Mouse (Mus musculus) limb, embryonic 13.5 days (tissue): Measurements from ENCODE around the gene Boc. TPM values are rescaled to one million over a fixed set of nuclear protein-coding genes. Genes with fewer than 3 reads are reported as not detected.

Source experiments
- ATAC-seq: fragments of 200-750 bp; cut with Nextera tagmentation; 2 replicates; pipeline ENCODE4 v1.8.0; 2017; ENCODE audit warnings: low read depth, moderate number of reproducible peaks, moderate TSS enrichment; ENCODE audit not compliant: low FRiP score
- H3K27ac ChIP-seq: fragments of 300-500 bp; sonication (generic); 2 replicates; pipeline ENCODE4 v1.5.1; 2015; ENCODE audit warnings: inconsistent platforms, mild to moderate bottlenecking, moderate library complexity
- H3K27me3 ChIP-seq: fragments of 300-500 bp; sonication (generic); 2 replicates; pipeline ENCODE4 v1.6.1; 2015; ENCODE audit warnings: mild to moderate bottlenecking, inconsistent platforms
- H3K36me3 ChIP-seq: fragments of 300-500 bp; sonication (generic); 2 replicates; pipeline ENCODE4 v1.6.1; 2015; ENCODE audit warnings: inconsistent platforms, mild to moderate bottlenecking, moderate library complexity
- H3K4me1 ChIP-seq: fragments of 300-500 bp; sonication (generic); 2 replicates; pipeline ENCODE4 v1.6.1; 2015; ENCODE audit warnings: inconsistent platforms
- H3K4me2 ChIP-seq: fragments of 300-500 bp; sonication (generic); replicated peaks from 2 replicates; pipeline ENCODE4 v1.6.1; 2015; ENCODE audit warnings: inconsistent platforms, mild to moderate bottlenecking, moderate library complexity
- H3K4me3 ChIP-seq: fragments of 300-500 bp; sonication (generic); 2 replicates; pipeline ENCODE4 v1.5.1; 2015; ENCODE audit warnings: moderate library complexity, mild to moderate bottlenecking, inconsistent platforms
- H3K9ac ChIP-seq: fragments of 300-500 bp; sonication (generic); 2 replicates; pipeline ENCODE4 v1.6.1; 2015; ENCODE audit warnings: mild to moderate bottlenecking, inconsistent platforms
- H3K9me3 ChIP-seq: fragments of 300-500 bp; sonication (generic); 2 replicates; pipeline ENCODE4 v1.6.1; 2016; ENCODE audit warnings: inconsistent platforms
- WGBS: fragments of 180-500 bp; shearing (Covaris S2); methylation state at CpG from one replicate; pipeline ENCODE4 v1.1.7; 2015; 5-methylcytosine and 5-hydroxymethylcytosine counted together
- polyA plus RNA-seq: library from polyadenylated mRNA; unstranded; fragments of >200 nt; fragmentation: Nextera tagmentation; extraction: Ambion mirVana; gene quantifications from 2 replicates; pipeline ENCODE4 v1.2.1, GENCODE M21; 2015

Boc gene
- polyA plus RNA-seq, 1 experiment from 2014 or later: 63.5 TPM

DNA sequence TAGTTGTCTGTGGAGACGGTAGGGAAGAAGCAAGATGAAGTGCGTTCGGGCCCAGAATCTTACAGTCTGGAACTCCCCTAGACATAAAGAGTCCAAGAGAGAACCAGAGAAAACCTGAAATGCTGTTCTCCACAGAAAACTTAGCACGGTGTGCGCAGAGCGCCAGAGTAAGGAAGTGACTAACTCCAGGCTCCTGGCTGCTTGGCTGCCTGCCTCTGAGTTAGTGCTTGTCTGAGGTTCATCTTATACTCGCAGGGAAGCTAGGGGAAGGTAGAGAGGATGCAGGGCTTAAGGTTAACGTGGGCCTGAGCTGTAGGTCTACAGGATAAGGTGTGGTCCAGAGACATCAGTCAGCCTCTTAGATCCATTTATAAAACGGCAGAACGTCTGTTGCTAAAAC, 56.9 kb downstream of the Boc start:
- Histone ChIP-seq H3K4me2 (no peak overlapping the region), H3K36me3 (peaks cover 98% of the 10 kb centered on the region), H3K4me1 (peaks cover 22% of the 10 kb centered on the region), H3K9ac (no peak overlapping the region), H3K9me3 (peaks cover 15% of the 10 kb centered on the region; the same call in 1 of the 2 replicates), H3K27me3 (no peaks in the 10 kb centered on the region), H3K4me3 (no peak overlapping the region), H3K27ac (no peak overlapping the region)
- 89% methylated on average over 10 of the region's 10 CpGs for WGBS
- ATAC-seq: no peak

DNA sequence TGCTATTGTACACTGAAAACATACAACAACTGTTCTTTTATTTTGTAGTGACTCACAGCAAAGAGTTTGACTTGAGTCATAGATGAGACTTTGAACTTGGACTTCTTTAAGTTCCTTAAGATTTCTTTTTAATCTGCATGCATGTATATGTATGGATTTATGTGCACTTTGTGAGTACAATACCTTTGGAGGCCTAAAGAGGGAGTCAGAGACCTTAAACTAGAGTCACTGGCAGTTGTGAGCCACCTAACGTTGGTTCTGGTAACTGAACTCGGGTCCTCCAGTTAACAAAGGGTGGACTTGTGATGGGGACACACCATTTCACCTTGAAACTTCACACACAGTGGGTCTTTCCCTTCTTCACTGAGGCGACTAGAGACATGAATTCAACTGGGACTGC, 60.2 kb downstream of the Boc start:
- peaks cover 96% of the 10 kb centered on the region for H3K36me3 ChIP-seq
- WGBS: 94% methylated on average over 3 of the region's 3 CpGs
- no peak for ATAC-seq
- no peaks in the 10 kb centered on the region for H3K27me3 ChIP-seq
- H3K27ac ChIP-seq: no peak overlapping the region
- H3K9me3 ChIP-seq: 0 out of 2 replicates have a peak, but pooled peaks cover 4% of the 10 kb centered on the region
- H3K4me2 ChIP-seq: no peak overlapping the region
- no peak overlapping the region for H3K4me3 ChIP-seq
- peaks cover 47% of the 10 kb centered on the region for H3K4me1 ChIP-seq
- no peak overlapping the region for H3K9ac ChIP-seq

DNA sequence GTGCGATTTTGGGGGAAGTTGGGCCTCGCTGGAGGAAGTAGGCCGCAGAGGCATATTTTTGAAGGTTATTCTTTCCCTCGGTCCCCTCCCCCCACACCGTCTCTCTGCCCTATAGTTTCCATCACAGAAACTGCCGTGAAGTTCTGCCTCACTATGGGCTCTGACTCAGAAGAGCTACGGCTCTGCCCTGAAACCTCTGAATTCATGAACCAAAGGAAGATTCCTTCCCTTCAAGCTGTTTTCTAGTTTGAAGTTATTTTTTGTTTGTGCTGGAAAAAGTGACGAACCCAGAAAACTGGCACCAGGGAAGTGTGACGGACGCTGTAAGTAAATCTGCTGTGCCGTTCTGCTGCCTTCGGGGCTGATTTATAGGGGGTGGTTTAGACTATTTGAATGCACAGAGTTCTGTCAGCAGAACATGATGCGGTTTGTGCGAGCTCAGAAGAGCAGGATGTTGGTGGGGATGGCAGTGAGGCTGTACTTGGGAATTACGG, 61.7 kb downstream of the Boc start:
- Histone ChIP-seq H3K9me3 (0 out of 2 replicates have a peak, but pooled peaks cover 4% of the 10 kb centered on the region), H3K9ac (peak overlapping the region; percentile 14; the same call in 1 of the 2 replicates), H3K4me1 (peaks cover 51% of the 10 kb centered on the region), H3K4me2 (no peak overlapping the region), H3K27me3 (no peaks in the 10 kb centered on the region), H3K27ac (peak overlapping the region; percentile 11; the same call in 1 of the 2 replicates), H3K36me3 (peaks cover 97% of the 10 kb centered on the region), H3K4me3 (no peak overlapping the region)
- 65% methylated on average over 15 of the region's 15 CpGs for WGBS
- ATAC-seq: no peak

DNA sequence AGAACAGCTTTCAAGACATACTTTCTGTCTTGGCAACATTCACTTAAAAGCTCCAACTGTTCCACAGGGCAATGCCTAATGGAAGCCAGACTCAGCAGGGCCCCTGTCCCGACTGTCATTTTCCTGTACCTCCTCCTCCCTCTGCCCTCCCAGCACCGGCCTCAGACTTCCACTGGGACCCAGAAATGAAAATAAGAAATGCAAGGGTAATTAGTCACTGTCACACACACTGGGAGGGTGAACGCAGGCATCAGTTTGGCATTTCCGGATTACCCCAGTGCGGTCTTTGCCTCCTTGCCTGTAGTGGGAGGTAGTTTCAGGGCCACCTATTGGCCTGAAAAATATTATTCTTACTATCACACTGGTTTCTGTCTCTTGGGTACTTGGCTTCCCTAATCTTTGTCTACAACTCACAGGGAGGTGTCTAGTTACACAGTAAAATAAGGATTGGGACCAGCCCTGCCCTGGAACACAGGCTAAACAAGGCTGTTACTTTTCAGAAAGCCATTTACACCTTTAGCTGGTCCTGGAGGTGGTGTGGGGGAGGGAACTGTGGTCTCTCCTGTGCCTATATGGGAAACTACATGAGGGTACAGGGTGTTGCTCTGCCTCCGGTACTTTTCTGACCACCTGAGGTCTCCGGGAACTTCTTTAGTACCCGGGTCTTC, 64.1 kb downstream of the Boc start:
- peak; percentile 57 for ATAC-seq
- no peak overlapping the region for H3K4me2 ChIP-seq
- H3K27ac ChIP-seq: peak overlapping the region; percentile 78
- 17% methylated on average over 8 of the region's 8 CpGs for WGBS
- H3K27me3 ChIP-seq: no peaks in the 10 kb centered on the region
- H3K36me3 ChIP-seq: peaks cover 97% of the 10 kb centered on the region
- H3K4me3 ChIP-seq: no peak overlapping the region
- peaks cover 51% of the 10 kb centered on the region for H3K4me1 ChIP-seq
- H3K9ac ChIP-seq: no peak overlapping the region
- 0 out of 2 replicates have a peak, but pooled peaks cover 4% of the 10 kb centered on the region for H3K9me3 ChIP-seq

DNA sequence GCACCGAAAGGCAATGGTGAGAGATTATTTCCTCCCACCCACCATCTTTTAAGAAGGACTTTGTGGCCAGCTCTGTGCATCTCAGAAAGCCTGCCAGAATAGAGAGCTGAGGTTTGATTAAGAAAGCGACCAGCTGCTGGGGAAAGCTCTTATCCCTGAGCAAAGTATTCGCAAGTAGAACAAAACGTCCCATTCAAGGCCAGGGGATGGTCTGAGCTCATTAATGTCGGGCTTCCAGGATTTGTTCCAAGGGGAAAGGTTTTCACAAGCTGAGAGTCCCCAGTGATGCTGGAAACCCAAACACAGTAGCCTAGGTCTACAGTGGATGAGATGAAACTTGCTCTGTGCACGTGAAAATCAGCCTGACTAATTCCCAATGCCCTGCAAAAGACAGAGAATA, 64.8 kb downstream of the Boc start:
- Histone ChIP-seq H3K9ac (no peak overlapping the region), H3K4me2 (no peak overlapping the region), H3K4me3 (no peak overlapping the region), H3K36me3 (peaks cover 97% of the 10 kb centered on the region), H3K4me1 (peaks cover 51% of the 10 kb centered on the region), H3K27ac (peak overlapping the region; percentile 78), H3K9me3 (0 out of 2 replicates have a peak, but pooled peaks cover 4% of the 10 kb centered on the region), H3K27me3 (no peaks in the 10 kb centered on the region)
- WGBS: 31% methylated on average over 6 of the region's 6 CpGs
- ATAC-seq: no peak

DNA sequence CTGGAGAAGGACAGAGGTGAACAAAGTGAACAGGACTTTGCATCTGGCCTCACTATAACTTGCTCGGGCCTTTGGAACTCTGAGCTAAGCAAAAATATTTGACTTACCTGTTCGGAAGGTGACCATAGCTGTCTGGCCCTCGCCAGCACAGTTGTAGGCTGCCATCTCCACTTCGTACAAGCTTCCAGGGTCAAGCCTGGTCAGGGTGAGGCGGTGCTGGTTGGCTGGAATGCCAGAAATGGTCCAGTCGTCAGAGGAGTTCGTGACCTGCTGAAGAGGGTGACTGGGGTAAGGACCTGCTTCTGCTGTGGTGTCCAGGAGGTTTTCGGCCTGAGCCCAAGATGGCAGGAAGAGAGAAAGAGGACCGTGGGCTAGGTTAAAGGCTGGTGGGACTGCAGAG, 66.0 kb downstream of the Boc start:
- Histone ChIP-seq H3K9ac (no peak overlapping the region), H3K36me3 (peaks cover 97% of the 10 kb centered on the region), H3K27ac (peak overlapping the region; percentile 4; the same call in 1 of the 2 replicates), H3K27me3 (no peaks in the 10 kb centered on the region), H3K4me1 (peaks cover 46% of the 10 kb centered on the region), H3K9me3 (no peaks in the 10 kb centered on the region), H3K4me3 (no peak overlapping the region), H3K4me2 (no peak overlapping the region)
- no peak for ATAC-seq
- WGBS: 84% methylated on average over 9 of the region's 9 CpGs

DNA sequence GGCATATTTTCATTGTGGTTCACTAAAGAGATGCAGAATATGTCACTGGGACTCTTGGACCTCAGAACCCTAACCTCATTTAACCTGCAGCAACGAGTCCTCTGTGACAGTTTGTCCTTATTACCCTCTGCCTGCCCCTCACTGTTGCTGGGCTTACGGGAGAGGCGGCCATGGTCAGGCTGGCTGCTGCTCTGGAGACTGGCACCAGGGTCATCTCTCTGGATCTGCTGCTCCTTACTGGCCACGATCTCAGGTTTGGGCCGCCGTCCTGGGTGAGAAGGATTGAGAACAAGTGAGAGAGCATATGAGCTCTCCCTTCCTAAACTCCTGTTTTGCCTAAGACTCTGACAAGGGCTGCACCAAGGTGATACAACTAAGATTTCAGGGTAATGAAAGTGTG, 66.5 kb downstream of the Boc start:
- H3K27me3 ChIP-seq: no peaks in the 10 kb centered on the region
- peaks cover 40% of the 10 kb centered on the region for H3K4me1 ChIP-seq
- no peak for ATAC-seq
- WGBS: 95% methylated on average over 6 of the region's 6 CpGs
- H3K4me3 ChIP-seq: no peak overlapping the region
- H3K4me2 ChIP-seq: no peak overlapping the region
- H3K27ac ChIP-seq: no peak overlapping the region
- H3K36me3 ChIP-seq: peaks cover 97% of the 10 kb centered on the region
- no peak overlapping the region for H3K9ac ChIP-seq
- H3K9me3 ChIP-seq: no peaks in the 10 kb centered on the region

DNA sequence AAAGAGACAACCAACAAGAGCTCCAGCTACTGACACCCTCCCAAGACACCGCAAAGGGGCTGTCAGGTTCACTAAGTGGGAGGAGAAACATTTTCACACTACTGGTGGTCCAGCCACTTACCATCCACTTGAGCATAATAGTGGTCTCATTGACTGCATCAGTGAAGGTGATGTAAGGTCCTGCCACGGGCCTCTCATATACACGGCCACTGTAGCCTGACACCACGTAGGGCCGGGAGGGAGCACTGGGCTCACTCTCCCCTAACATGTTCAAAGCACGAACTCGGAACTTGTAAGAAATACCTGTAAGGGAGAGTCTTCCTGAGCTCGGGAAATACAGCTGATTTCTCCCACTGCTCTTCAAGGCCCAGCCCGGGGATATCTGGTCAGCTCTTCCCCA, 67.6 kb downstream of the Boc start:
- H3K4me3 ChIP-seq: no peak overlapping the region
- H3K36me3 ChIP-seq: peaks cover 97% of the 10 kb centered on the region
- H3K9ac ChIP-seq: no peak overlapping the region
- no peak overlapping the region for H3K27ac ChIP-seq
- no peak overlapping the region for H3K4me2 ChIP-seq
- no peaks in the 10 kb centered on the region for H3K27me3 ChIP-seq
- 87% methylated on average over 9 of the region's 9 CpGs for WGBS
- peaks cover 34% of the 10 kb centered on the region for H3K4me1 ChIP-seq
- no peak for ATAC-seq
- no peaks in the 10 kb centered on the region for H3K9me3 ChIP-seq

DNA sequence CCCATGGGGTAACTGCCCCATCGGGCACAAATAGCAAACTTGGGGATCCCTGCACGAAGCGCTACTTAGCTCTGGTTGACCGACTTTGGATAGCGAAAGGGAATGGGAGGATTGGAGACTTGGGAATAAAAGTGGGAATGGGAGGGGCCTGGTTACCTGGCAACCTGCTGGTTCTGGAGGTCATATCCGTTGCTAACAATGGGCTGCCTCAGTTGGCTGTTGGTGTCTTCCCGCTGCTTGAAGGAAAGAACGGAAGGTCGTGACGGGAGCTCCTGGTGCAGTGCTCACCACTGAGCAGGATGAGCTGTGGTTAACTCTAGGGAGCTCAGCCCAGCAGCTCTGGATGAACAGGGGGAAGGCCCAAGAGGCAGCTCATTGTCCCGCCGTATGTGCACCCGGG, 71.5 kb downstream of the Boc start:
- ATAC-seq: no peak
- peaks cover 94% of the 10 kb centered on the region for H3K36me3 ChIP-seq
- no peak overlapping the region for H3K9ac ChIP-seq
- WGBS: 87% methylated on average over 13 of the region's 13 CpGs
- H3K4me2 ChIP-seq: no peak overlapping the region
- H3K27me3 ChIP-seq: no peaks in the 10 kb centered on the region
- no peaks in the 10 kb centered on the region for H3K9me3 ChIP-seq
- H3K4me1 ChIP-seq: peaks cover 14% of the 10 kb centered on the region
- no peak overlapping the region for H3K4me3 ChIP-seq
- H3K27ac ChIP-seq: no peak overlapping the region

DNA sequence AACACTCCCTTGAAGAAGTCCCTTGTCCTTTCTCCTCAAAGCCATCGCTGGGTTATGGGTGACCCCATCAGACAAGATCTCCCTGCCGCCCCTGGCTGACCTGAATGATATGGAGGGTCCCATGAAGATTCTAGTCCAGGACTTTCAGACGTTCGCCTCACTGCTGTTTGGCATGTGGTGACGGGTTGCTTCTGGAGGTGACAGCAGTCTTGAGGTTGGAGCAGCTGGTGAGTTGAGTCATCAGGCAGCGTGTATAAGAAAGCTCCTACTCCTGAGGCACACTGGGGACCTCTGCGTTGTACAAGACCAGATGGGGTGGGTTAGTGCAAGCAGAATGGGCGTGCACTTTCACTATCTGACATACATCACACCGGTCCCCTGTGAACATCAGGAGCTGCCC, 72.1 kb downstream of the Boc start:
- no peak overlapping the region for H3K4me2 ChIP-seq
- peaks cover 19% of the 10 kb centered on the region for H3K4me1 ChIP-seq
- no peak overlapping the region for H3K4me3 ChIP-seq
- 90% methylated on average over 9 of the region's 9 CpGs for WGBS
- no peak overlapping the region for H3K9ac ChIP-seq
- peak overlapping the region; percentile 22; the same call in 1 of the 2 replicates for H3K27ac ChIP-seq
- H3K27me3 ChIP-seq: no peaks in the 10 kb centered on the region
- peaks cover 92% of the 10 kb centered on the region for H3K36me3 ChIP-seq
- no peaks in the 10 kb centered on the region for H3K9me3 ChIP-seq
- ATAC-seq: no peak

DNA sequence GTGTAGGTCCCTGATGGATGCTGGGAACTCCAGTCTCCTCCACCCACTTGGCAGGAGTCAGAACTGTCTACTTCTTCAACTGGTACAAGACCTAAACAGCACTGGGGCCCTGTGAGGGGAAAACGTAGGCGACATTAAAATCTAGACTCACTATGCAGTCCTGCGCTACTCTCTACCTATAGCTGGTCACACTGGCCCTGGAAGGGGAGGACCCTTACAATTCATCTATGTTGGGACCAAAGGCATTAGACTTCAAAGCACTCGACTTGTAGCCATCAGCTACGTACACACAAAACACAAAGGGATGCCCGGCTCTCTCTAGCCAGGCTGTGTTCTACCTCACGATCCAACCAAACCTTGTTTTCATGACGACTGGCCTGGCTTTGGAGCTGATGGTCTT, 73.0 kb downstream of the Boc start:
- Histone ChIP-seq H3K4me3 (no peak overlapping the region), H3K27ac (peak overlapping the region; percentile 22; the same call in 1 of the 2 replicates), H3K9ac (no peak overlapping the region), H3K36me3 (peaks cover 83% of the 10 kb centered on the region), H3K4me1 (peaks cover 29% of the 10 kb centered on the region), H3K4me2 (no peak overlapping the region), H3K9me3 (no peaks in the 10 kb centered on the region), H3K27me3 (no peaks in the 10 kb centered on the region)
- no peak for ATAC-seq
- 86% methylated on average over 8 of the region's 8 CpGs for WGBS

DNA sequence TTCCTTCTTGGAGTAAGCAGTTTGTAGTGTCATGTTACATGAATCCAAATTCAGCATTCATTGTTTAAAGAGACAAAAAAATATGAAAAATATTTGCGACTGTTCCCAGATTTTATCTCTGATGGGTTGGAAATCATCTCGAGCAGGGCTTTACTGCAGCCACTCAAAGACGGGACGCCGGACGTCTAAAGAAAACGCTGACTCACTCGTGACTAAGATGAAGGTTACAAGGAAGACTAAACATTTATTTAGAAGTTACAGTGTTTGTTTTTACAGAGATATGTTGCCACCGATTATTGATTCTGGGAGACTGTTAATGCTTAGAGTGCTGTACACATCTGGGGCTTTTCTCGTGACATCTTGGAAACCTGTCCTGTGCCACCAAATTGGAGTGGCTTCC, 73.9 kb downstream of the Boc start:
- Histone ChIP-seq H3K4me2 (no peak overlapping the region), H3K9me3 (no peaks in the 10 kb centered on the region), H3K27ac (peak overlapping the region; percentile 49), H3K4me1 (peaks cover 34% of the 10 kb centered on the region), H3K4me3 (no peak overlapping the region), H3K27me3 (no peaks in the 10 kb centered on the region), H3K36me3 (peaks cover 74% of the 10 kb centered on the region), H3K9ac (no peak overlapping the region)
- no peak for ATAC-seq
- WGBS: 81% methylated on average over 10 of the region's 10 CpGs

DNA sequence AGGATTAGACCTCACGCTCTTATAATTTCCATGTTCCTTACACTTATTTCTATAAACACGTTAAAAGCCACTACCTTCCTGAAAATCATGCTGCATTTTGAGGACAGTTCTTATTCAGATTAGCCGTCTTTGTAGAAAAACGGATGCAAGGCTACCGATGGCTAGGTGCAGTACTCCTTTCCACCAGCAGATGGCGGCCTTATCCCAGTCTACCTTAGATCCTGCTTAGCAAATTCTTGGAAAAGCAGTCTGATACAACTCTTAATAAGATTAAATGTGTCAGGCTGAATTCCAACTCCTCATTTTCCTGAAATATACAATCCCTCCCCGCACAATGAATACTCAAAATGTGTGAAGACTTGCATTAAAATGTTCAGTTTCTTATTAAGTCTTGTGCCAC, 74.6 kb downstream of the Boc start:
- H3K9ac ChIP-seq: no peak overlapping the region
- WGBS: 9% methylated on average over 7 of the region's 7 CpGs
- H3K27ac ChIP-seq: peak overlapping the region; percentile 49; the same call in 1 of the 2 replicates
- no peak overlapping the region for H3K4me3 ChIP-seq
- no peak; the same call in 1 of the 2 replicates for ATAC-seq
- no peaks in the 10 kb centered on the region for H3K9me3 ChIP-seq
- peaks cover 66% of the 10 kb centered on the region for H3K36me3 ChIP-seq
- H3K4me2 ChIP-seq: no peak overlapping the region
- no peaks in the 10 kb centered on the region for H3K27me3 ChIP-seq
- peaks cover 35% of the 10 kb centered on the region for H3K4me1 ChIP-seq
